Mouse (Mus musculus) spleen, postnatal 4 days (tissue): Measurements from ENCODE around the gene Kmt2e.

Experiments used
- DNase-seq, 2 experiments: peaks; one replicate each; pipeline ENCODE4 v3.0.0; 2022; ENCODE audit warnings: low spot score in 2 of 2

Gene Kmt2e

GRCm38 (mm10) chr5:23433720-23434597, at the start of gene Kmt2e:
Kmt2e (plus strand) TSS chr5:23434441.
- DNase-seq, result peak; percentile 89 to 95

- no peak for DNase-seq
These were observed 49.1 kb upstream of the Kmt2e start for GRCm38 (mm10) chr5:23385136-23385535.

GRCm38 (mm10) chr5:23385763-23386217, 48.5 kb upstream of the Kmt2e start:
- DNase-seq, result no peak

GRCm38 (mm10) chr5:23386562-23387312, 47.5 kb upstream of the Kmt2e start:
- peak; percentile 77 to 79 for DNase-seq

- no peak for DNase-seq
These were observed 47.0 kb upstream of the Kmt2e start for GRCm38 (mm10) chr5:23387313-23387666.

- DNase-seq, result no peak
These were observed 46.1 kb upstream of the Kmt2e start for GRCm38 (mm10) chr5:23388091-23388490.

- DNase-seq, result no peak
These were observed 44.5 kb upstream of the Kmt2e start for GRCm38 (mm10) chr5:23389601-23390305.

- DNase-seq, result no peak
These were observed 42.5 kb upstream of the Kmt2e start for GRCm38 (mm10) chr5:23391714-23392113.

- DNase-seq, result no peak
These were observed 40.4 kb upstream of the Kmt2e start for GRCm38 (mm10) chr5:23393870-23394269.

- no peak for DNase-seq
These were observed 39.7 kb upstream of the Kmt2e start for GRCm38 (mm10) chr5:23394366-23395145.

- no peak for DNase-seq
These were observed 38.5 kb upstream of the Kmt2e start for GRCm38 (mm10) chr5:23395721-23396120.

- no peak for DNase-seq
These were observed 37.5 kb upstream of the Kmt2e start for GRCm38 (mm10) chr5:23396756-23397155.

GRCm38 (mm10) chr5:23400156-23400555, 34.1 kb upstream of the Kmt2e start:
- DNase-seq, result no peak

GRCm38 (mm10) chr5:23400868-23401267, 33.4 kb upstream of the Kmt2e start:
- no peak for DNase-seq

GRCm38 (mm10) chr5:23401368-23401767, 32.9 kb upstream of the Kmt2e start:
- DNase-seq, result no peak

- no peak for DNase-seq
These were observed 32.2 kb upstream of the Kmt2e start for GRCm38 (mm10) chr5:23401999-23402398.

GRCm38 (mm10) chr5:23403161-23403560, 31.1 kb upstream of the Kmt2e start:
- DNase-seq, result no peak

- DNase-seq, result no peak
These were observed 28.4 kb upstream of the Kmt2e start for GRCm38 (mm10) chr5:23405666-23406404.

- DNase-seq, result no peak
These were observed 27.9 kb upstream of the Kmt2e start for GRCm38 (mm10) chr5:23406405-23406745.

GRCm38 (mm10) chr5:23408106-23408505, 26.1 kb upstream of the Kmt2e start:
- no peak for DNase-seq
